Mouse (Mus musculus) erythroblast, embryonic 14.5 days (primary cell): ENCODE data around the gene Ccdc33.

Experiments
- GATA1 ChIP-seq: IDR thresholded peaks from 2 replicates; pipeline ENCODE4 v1.6.1; 2012; ENCODE audit warnings: low read length, inconsistent platforms, mixed read lengths
- TAL1 ChIP-seq: IDR thresholded peaks from 3 replicates; pipeline ENCODE4 v1.6.1; 2012; ENCODE audit warnings: low read length, inconsistent platforms, mixed read lengths

- TF ChIP-seq GATA1 (no peak), TAL1 (no peak)
Observed at GRCm38 (mm10) chr9:58016962-58017361, 101.7 kb downstream of the Ccdc33 start.
